In genomic region chr1:83064851-83065250, GRCm38 (mm10) we compare ENCODE assay signal across 10 mouse cellular contexts. TPM values are rescaled to one million over a fixed set of nuclear protein-coding genes. Genes with fewer than 3 reads are reported as not detected.
DNase-seq lines count a peak whose midpoint lies in the region; ATAC-seq and TF ChIP-seq lines count a peak whose summit lies in the region.
"Had no signal": no experiment of that assay in that cellular context is flagged by ENCODE, and none has a peak within 500 bp of the region (broad histone marks: within the 10 kb centered on the region; RNA-seq: fewer than 3 reads in every experiment).

No protein-coding gene starts in this region.

- no peak overlapping the region for H3K4me3 ChIP-seq in heart, embryonic 10.5 days
- H3K4me3 ChIP-seq in G1E (ENCODE audit: low read depth, low read length), result no peak overlapping the region
- H3K4me3 ChIP-seq: limb, embryonic 12.5 days had no signal

- peak; percentile 16 to 44 for DNase-seq in heart, postnatal 10 days
- DNase-seq in heart, embryonic 10.5 days (ENCODE audit: low spot score), result no peak
- DNase-seq in 3T3-L1 (ENCODE audit: low read depth, low spot score) (peak; percentile 81), G1E (ENCODE audit: low spot score) (peak; percentile 29)
- DNase-seq in retina, postnatal 7 days (ENCODE audit: low read depth, low spot score), result peak; percentile 24
- DNase-seq in B cell, adult 2 months, result no peak
- DNase-seq in adrenal gland, postnatal 25 days, result no peak

- 22% methylated on average over 3 of the region's 3 CpGs for WGBS in heart, embryonic 10.5 days

- no peak; the same call in 1 of the 2 replicates for ATAC-seq in G1E (ENCODE audit: extremely low read depth, insufficient number of reproducible peaks, low FRiP score, poor library complexity, severe bottlenecking)
- ATAC-seq in hematopoietic stem cell, adult 5-6 weeks (replicated peaks in 1 of 2; ENCODE audit: insufficient read depth in 1 of 2, low FRiP score in 2 of 2, low TSS enrichment in 1 of 2, low read depth in 1 of 2, poor library complexity in 2 of 2, severe bottlenecking in 2 of 2), result peak; percentile 21 to 69; a peak in 2 of 4 replicates

- H3K27ac ChIP-seq in heart, embryonic 10.5 days, result no peak overlapping the region
- H3K27ac ChIP-seq: limb, embryonic 12.5 days had no signal

- H3K27me3 ChIP-seq in heart, embryonic 10.5 days (ENCODE audit: insufficient read depth, poor library complexity, severe bottlenecking), result no peaks in the 10 kb centered on the region
- peaks cover 9% of the 10 kb centered on the region for H3K27me3 ChIP-seq in G1E (ENCODE audit: insufficient read depth, low read length)
- H3K27me3 ChIP-seq: limb, embryonic 12.5 days had no signal

- no peaks in the 10 kb centered on the region for H3K9me3 ChIP-seq in heart, embryonic 10.5 days
- H3K9me3 ChIP-seq in G1E (replicated peaks), result no peaks in the 10 kb centered on the region
- H3K9me3 ChIP-seq: limb, embryonic 12.5 days had no signal

- no peak for TF ChIP-seq CTCF in G1E (IDR thresholded peaks at IDR 0.05; ENCODE audit: low read depth, low read length)

- no peaks in the 10 kb centered on the region for H3K36me3 ChIP-seq in heart, embryonic 10.5 days
- H3K36me3 ChIP-seq in G1E (replicated peaks), result no peaks in the 10 kb centered on the region
- H3K36me3 ChIP-seq: limb, embryonic 12.5 days had no signal

- H3K4me1 ChIP-seq in heart, embryonic 10.5 days, result peaks cover 11% of the 10 kb centered on the region
- H3K4me1 ChIP-seq in G1E (ENCODE audit: insufficient read depth, low read depth, low read length), result no peaks in the 10 kb centered on the region
- H3K4me1 ChIP-seq: limb, embryonic 12.5 days had no signal

- intact Hi-C loops in heart, postnatal 10 days (cut with DNase I), result loop anchor here (1.0 to 2.0 kb wide), 2 partner anchors 122 to 652 kb away; no protein-coding TSS in a partner anchor

RNA-seq across cellular contexts. Expression of gene Krtap28-13, which starts 4.1 kb away (rescaled TPM):
- total RNA-seq in heart, postnatal 10 days (2021), result not detected
- polyA plus RNA-seq in heart, embryonic 10.5 days (2016; fragmentation: Nextera tagmentation; extraction: Ambion mirVana), result 0.25 TPM in 1 of 2 replicates, not detected in the other
- total RNA-seq in G1E (2014; fragmentation: Nextera tagmentation) (not detected in 2 replicates), G1E (2017) (0.33 TPM in 1 of 2 replicates, not detected in the other)
- polyA plus RNA-seq in G1E (2012), result not detected in 2 replicates
- total RNA-seq in hematopoietic stem cell, adult 5-6 weeks (2017), result not detected in 2 replicates
- total RNA-seq in adrenal gland, postnatal 25 days (2021), result not detected in 2 replicates
- polyA plus RNA-seq: limb, embryonic 12.5 days; stomach, embryonic 16.5 days had no signal

RNA-seq across cellular contexts. Expression of gene A030005K14Rik, which starts 5.7 kb away (rescaled TPM):
- total RNA-seq in heart, postnatal 10 days (2021), result not detected
- not detected in 2 replicates for polyA plus RNA-seq in heart, embryonic 10.5 days (2016; fragmentation: Nextera tagmentation; extraction: Ambion mirVana)
- total RNA-seq in G1E (2014; fragmentation: Nextera tagmentation), result not detected in 2 replicates
- not detected in 2 replicates for total RNA-seq in G1E (2017)
- polyA plus RNA-seq in G1E (2012), result not detected in 2 replicates
- total RNA-seq in hematopoietic stem cell, adult 5-6 weeks (2017), result not detected in 2 replicates
- not detected in 2 replicates for total RNA-seq in adrenal gland, postnatal 25 days (2021)
- polyA plus RNA-seq: limb, embryonic 12.5 days; stomach, embryonic 16.5 days had no signal

RNA-seq across cellular contexts. Expression of gene Gm47969, which starts 20.1 kb away (rescaled TPM):
- total RNA-seq in heart, postnatal 10 days (2021), result not detected
- not detected in 2 replicates for polyA plus RNA-seq in heart, embryonic 10.5 days (2016; fragmentation: Nextera tagmentation; extraction: Ambion mirVana)
- not detected in 2 replicates for total RNA-seq in G1E (2014; fragmentation: Nextera tagmentation)
- 0.16 TPM in 1 of 2 replicates, not detected in the other for total RNA-seq in G1E (2017)
- not detected in 2 replicates for polyA plus RNA-seq in G1E (2012)
- not detected in 2 replicates for total RNA-seq in hematopoietic stem cell, adult 5-6 weeks (2017)
- total RNA-seq in adrenal gland, postnatal 25 days (2021), result not detected in 2 replicates
- polyA plus RNA-seq: limb, embryonic 12.5 days; stomach, embryonic 16.5 days had no signal

RNA-seq across cellular contexts. Expression of gene Krtap28-10, which starts 22.6 kb away (rescaled TPM):
- not detected for total RNA-seq in heart, postnatal 10 days (2021)
- polyA plus RNA-seq in heart, embryonic 10.5 days (2016; fragmentation: Nextera tagmentation; extraction: Ambion mirVana), result not detected in 2 replicates
- not detected in 2 replicates for total RNA-seq in G1E (2014; fragmentation: Nextera tagmentation)
- total RNA-seq in G1E (2017), result 0.23 TPM in 1 of 2 replicates, not detected in the other
- polyA plus RNA-seq in G1E (2012), result not detected in 2 replicates
- total RNA-seq in hematopoietic stem cell, adult 5-6 weeks (2017), result not detected in 2 replicates
- total RNA-seq in adrenal gland, postnatal 25 days (2021), result not detected in 2 replicates
- polyA plus RNA-seq: limb, embryonic 12.5 days; stomach, embryonic 16.5 days had no signal

RNA-seq across cellular contexts. Expression of gene Slc19a3, which starts 26.6 kb away (rescaled TPM):
- under 1 TPM; 0.62 to 0.72 TPM for total RNA-seq in heart, postnatal 10 days (2021)
- 2.5 and 2.8 TPM in 2 replicates for polyA plus RNA-seq in heart, embryonic 10.5 days (2016; fragmentation: Nextera tagmentation; extraction: Ambion mirVana)
- not detected in 2 replicates for total RNA-seq in G1E (2014; fragmentation: Nextera tagmentation)
- total RNA-seq in G1E (2017), result 0.06 and 0.33 TPM in 2 replicates
- polyA plus RNA-seq in G1E (2012), result not detected in 2 replicates
- 0.38 and 0.79 TPM in 2 replicates for total RNA-seq in hematopoietic stem cell, adult 5-6 weeks (2017)
- total RNA-seq in adrenal gland, postnatal 25 days (2021), result 0.52 TPM in 1 of 2 replicates, not detected in the other

Comparison
In these comparisons a context has a peak if more than half of its experiments do, and no peak if none do; other contexts are left out.
1. DNase-seq: peak in heart, postnatal 10 days (2 of 2), 3T3-L1 (single experiment), G1E (single experiment) and retina, postnatal 7 days (single experiment); none in heart, embryonic 10.5 days (single experiment), B cell, adult 2 months (0 of 2) and adrenal gland, postnatal 25 days (single experiment).